Mouse (Mus musculus): ENCODE data around the gene Cracr2a.

The Cracr2a gene

DNA sequence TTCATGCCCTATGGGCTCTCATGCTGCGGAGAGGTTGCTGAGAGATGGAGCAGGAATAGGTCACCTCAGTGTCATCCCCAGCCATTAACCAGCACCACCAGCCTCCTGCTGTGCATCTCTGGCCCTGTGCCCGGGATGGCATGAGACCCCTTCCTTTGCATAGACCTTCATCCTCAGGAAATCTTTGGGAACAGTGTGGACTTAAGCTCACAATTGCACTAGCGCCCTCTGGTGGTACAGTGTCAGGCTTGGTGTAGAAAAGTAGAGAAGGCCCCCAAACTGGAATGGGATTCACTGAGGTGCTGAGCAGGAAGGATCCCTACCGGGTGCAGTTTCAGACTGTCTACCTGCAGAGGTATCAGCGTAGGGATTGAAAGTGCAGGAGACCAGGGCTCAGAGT lies 64.0 kb downstream of the Cracr2a start:
- no peak for DNase-seq (ENCODE audit: low spot score)

DNA sequence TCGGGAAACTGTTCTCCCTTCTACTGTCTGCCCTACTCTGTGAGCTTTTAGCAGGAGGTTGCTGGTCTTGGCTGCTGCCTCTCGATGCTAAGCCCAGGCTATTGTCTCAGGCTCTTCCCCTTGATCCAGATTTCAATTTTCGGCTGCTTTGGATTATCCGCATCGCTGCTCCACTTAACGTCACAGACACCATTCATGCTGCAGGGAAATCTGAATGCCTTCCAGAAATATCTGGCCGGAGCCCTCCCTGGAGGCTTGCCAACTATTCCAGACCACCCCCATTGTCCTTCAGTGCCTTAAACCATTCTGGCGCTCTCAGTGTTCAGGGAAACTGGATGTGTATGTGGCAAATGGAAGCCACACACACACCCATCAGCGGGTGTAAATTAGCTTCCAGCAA lies 66.3 kb downstream of the Cracr2a start:
- DNase-seq (ENCODE audit: low spot score) = no peak

DNA sequence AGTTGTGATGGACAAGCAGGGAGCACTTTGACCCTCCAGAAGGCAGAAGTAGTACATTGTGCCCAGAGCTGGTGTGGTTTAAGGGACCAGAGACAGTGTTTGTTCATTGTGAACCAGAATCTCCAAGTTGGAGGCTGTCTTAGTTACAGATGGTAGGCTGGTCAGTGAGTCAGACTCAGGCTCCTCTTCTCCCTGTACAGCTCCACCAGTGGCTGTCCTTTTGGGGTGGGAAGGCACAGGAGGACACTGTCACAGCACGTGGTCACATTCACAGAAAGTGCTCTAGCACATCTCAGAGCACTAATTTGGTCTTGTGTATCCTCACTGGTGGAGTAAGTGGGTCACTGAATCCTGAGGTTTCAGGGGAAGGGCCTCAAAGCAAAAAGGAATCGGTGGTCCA lies 68.1 kb downstream of the Cracr2a start:
- DNase-seq (ENCODE audit: low spot score) = no peak

DNA sequence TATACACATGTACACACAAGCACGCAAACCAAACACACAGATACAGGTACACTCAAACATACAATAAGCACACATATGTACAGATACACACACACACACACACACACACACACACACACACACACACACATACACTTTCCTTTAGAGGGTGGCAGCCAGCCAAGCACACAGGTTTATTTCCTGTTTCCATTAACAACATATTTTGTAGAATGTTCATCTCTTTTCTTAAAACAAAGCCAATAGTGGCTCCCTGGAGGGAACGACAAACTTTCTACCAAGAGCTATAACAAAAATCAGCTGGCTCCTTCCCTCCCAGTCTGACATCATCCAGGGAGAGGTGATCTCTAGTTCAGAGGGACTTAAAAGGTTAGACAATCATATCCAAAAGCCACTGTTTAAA lies 73.7 kb downstream of the Cracr2a start:
- DNase-seq (ENCODE audit: low spot score) = no peak

DNA sequence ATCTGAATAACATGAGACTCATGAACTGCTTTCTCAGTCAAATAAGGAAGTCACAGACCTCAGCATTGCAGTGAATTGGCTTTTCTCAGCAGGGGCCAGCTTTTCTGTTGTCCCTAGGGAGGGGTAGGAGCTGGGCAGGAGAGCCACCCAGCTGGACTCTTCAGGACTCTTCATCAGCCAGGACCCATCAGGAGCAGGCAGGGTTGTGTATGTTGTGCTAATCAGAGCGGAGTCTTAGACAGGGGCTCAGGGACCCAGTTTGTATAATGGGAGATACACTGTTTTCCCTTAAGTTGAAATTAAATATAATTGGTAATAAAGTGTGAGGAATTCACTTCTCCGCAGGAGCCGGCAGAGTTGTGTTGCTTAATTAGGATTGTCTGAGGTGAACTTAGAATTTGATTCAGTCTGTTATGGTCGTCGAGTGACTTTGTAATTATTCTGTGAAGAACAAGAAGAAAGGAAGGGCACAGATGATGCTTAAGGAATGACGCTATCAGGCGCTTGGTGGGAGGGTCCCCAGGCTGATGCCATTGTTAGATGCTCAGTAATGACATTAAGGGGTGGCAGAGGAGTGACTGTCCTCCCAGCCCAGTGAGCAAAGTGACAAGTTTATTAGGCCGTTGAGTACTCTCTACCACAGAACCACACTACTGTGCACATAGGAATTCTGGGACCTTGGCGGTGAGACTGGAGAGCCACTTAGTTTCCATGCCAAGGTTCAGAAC lies 74.5 kb downstream of the Cracr2a start:
- DNase-seq (ENCODE audit: low spot score) = no peak

DNA sequence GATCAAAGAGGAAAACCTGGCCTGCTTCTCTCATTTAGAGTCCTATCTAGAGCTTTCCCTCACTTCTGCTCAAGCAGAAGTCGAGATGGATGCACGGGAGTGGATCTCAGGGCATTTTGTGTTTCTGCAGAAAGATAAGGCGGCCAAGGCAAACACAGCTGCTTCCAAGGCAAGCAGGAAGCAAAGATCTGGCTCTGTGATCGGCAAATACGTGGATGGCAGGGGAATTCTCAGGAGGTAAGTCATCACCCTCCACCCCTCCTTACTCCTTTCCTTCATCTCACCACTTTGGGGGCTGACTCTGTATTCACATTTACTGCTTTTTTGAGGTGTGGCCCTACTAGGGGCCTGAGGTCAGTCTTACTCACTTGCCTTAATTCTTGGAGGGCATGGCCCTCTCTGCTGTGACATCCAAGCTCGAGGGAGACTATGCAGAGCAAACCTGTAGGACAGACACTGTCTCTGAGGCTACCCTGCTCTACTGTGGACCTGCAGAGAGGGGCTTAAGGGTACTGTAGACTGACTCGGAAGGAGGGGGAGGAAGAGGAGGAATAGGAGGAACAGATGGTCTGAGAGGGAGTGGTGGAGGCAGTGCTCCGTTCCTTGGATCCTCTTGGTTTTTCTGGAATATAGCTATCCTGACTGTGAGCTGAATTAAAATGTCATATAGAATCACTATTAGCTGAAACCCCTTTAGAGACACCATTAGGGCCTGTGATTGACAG lies 80.1 kb downstream of the Cracr2a start:
- no peak for DNase-seq (ENCODE audit: low spot score)

DNA sequence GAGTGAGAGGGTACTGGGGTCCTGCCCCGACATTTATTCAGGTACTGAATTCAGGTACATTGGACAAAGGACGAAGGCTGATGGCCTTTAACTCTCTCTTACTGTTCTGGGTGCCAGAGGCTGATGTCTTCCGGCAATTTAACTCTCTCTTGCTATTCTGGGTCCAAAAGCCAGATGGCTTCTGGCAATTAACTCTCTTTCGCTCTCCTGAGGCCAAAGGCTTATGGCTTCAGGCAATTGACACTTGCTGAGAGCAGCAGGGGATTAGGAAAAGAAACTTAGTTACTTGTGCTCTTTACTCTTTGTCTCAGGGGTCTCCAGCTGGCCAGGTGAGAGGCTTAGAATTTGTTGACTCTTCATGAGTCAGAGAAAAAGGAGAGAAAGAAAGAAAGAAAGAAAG lies 94.8 kb downstream of the Cracr2a start:
- DNase-seq (ENCODE audit: low spot score) = no peak

DNA sequence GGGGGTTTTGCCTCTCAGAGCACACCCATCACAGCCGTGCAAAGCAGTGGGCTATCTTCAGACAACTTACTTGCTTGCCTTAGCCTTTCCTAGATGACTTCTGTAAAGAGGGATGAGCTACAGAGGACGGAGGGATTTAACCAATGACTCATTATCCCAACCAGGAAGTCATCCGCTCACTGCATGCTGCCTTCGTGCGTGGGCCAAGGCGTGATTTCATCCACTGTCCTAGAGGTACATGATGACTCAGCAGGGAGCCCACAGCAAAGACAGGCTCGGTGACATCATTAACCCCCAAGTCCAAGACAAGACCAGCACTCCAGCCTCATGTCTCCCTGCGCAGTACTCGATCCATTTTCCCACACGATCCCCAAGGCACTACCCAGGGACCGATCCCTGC lies 96.0 kb downstream of the Cracr2a start:
- no peak for DNase-seq (ENCODE audit: low spot score)

DNA sequence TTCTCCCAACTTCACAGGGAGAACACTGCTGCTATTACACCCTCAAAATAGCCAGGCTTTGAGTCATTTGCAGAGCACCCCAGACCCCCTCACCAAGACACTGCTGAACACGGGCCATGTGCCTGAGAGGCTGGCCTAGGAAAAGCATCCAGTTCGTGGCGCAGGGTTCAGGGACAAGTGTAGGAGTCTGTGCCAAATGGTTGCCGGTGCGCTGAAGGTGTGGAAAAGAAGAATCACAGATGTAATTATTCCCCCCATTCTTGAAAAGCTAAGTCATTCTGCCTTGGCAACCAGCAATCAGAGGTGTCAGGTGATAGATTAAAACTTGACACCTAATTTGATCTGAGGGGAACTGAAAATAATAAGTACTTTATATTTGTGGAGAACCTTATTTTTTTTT lies 98.3 kb downstream of the Cracr2a start:
- no peak for DNase-seq (ENCODE audit: low spot score)

DNA sequence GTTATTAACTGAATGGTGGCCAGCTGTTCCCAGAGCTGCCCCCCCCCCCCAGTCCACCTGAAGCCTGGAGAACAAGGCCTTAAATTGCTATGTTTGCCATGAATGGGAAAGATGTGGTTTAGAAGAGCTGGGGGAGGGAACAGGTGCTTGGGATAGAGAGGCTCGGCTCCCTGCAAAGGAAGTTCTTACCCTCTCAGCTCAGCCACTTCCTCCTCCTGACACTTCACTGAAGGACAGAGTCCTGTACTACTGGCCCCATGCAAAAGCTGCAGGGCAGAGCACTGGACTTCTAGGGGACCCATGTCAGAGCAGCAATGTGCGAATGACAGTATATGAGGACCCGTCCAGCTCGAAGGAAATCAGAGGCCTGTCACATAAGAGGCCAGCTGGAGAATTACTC lies 98.8 kb downstream of the Cracr2a start:
- DNase-seq (ENCODE audit: low spot score) = no peak

DNA sequence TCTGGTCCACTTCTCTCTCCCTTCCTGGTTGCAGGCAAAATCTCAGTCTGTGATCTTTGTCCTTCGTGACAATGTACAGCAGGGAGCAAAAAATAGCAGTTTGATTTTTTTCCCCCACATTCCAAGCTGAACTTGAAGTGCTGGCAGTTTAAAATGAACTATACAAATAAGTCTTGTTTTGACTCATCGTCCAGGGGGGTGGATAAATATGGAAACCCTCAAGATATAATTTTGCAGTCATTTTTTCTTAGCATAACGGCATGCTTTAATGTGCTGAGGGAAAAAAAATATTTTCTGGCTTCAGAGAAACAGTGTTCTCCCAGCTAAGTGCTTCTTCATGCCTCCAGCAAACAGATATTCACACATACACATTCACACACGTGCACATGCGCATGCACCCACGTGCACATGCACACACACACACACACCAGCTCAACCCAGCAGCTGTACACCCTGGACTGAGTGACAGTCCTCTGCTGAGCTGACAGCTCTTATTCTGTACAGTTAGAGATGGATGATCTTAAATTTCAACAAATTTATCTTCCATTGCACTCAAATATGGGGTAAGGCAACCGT lies 100.7 kb downstream of the Cracr2a start:
- no peak for DNase-seq (ENCODE audit: low spot score)

DNA sequence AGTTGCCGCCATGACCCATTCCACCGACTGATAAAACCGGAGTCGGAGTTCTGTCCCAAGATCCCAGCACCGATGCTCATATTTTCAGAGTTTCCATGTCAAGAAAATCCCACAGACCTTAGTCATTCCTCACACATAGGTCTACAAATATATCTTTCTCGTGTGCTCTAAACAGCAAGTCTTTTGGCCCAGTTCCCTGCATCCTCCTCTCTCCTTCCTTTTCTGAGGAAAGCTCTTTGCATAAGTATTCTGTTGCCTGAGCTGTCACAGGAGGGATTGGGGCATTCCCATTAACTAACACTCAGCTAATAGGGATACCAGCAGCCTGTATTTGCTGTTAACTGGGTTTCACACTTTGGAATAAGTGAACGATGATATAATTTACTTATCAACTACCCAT lies 102.1 kb downstream of the Cracr2a start:
- DNase-seq (ENCODE audit: low spot score) = no peak

DNA sequence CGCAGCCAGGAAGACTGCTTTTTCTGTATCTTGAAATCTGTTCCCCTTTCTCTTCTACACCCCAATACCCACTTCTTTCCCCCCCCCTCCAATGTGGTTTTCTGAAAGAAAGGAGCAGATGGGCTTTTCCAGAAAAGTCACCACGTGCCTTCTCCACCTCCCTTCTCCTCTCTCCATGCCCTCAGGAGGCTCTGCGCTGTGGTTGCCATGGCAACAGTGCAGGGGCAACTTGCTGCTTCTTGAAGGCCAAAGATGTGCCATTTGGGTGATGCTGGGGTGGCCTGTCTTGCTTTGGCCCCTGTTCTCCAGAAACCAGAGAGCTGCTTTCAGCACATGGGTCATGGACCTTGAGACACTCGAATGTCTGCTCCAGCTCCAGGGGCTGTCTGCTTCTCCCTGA lies 108.2 kb downstream of the Cracr2a start:
- DNase-seq (ENCODE audit: low spot score) = no peak

DNA sequence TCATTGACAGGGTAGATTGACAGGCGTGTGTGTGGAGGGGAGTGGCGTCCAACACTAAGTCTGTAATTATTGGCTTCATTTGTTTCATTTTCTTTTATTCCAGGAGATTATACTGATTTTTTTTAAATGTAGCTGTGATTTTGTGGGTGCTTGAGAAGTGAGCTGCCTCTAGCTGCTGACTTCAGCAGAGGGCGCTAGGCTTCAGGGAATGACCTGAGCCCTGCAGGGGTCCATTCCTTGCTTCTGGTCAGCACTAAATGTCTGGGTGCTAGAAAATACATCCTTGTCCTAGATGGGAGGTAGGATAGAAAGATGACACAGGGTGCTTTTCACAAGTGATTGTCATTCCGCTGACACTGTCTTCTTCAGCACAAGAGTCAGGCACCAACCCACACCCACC lies 108.9 kb downstream of the Cracr2a start:
- no peak for DNase-seq (ENCODE audit: low spot score)

DNA sequence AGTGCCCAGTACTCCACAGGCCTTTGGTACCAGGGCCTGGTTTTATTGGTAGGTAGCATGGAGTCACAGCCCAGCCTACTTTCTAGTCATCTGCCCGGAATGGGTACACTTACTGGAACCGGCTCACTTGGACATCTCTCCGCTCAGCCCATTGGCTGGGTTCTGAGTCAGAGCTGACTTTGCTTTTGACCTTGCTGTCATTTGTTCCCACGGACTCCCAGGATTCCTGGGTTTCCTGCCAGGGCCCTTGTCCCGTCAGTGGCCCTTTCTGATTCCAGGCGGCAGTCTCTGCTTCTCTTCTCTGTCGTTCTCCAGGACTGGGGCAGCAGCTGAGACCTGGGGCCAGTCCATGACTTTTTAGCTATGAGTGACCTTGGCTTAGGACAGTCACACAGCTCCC lies 110.9 kb downstream of the Cracr2a start:
- no peak for DNase-seq (ENCODE audit: low spot score)

DNA sequence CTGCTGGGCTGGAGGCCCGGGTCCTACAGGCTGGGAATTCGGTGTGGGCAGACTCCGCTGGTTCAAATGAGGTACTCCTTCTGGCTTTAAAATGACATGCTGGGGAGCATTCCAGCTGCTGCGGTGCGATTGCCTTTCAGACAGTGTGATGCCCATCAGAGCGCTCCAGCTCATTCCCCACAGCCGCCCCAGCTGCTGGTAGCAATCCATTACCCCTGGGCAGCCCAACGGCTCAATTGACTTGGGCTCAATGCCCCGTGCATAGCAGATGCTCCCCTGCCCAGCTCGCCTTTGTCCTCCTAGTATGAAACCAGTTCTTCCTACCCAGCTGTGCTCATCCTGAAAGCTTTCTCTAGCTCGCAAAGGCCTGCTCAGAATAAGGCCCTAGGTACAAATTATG lies 115.7 kb downstream of the Cracr2a start:
- no peak for DNase-seq (ENCODE audit: low spot score)

DNA sequence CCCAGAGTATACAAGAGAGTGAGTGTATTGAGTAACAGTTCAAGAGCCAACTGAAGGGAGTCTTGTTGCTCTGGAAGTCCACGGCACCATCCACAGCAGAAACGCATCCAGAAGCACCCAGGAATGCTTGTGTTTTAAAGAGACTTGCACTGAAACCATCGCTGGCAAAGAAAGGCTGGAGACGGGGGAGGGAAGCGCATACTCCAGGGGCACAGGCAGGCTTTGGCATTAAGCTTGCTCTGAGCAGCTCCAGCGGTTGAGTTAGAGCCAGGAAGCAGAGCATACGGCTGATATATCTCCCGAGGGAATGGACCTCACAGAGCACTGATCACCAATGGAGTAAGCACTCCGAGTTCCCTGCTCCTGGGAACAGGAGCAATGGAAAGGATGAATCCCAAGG lies 117.2 kb downstream of the Cracr2a start:
- no peak for DNase-seq (ENCODE audit: low spot score)

DNA sequence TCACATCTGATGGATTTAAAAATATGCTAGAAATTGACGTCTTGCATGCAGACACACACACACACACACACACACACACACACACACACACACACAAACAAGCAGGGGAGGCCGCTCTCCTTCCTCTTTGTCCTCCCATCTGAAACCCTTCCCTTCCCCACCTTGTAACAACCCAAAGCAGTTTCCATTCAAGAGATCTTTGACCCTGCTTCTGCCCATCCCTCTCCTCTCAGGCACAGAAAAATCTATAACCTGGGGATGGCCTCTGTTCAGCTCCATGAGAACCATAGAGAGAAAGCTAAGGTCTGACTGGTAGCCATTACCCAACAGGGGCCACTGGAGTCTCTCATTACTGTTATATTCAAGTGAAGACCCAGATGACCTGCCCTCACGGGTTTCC lies 117.9 kb downstream of the Cracr2a start:
- DNase-seq (ENCODE audit: low spot score) = no peak

DNA sequence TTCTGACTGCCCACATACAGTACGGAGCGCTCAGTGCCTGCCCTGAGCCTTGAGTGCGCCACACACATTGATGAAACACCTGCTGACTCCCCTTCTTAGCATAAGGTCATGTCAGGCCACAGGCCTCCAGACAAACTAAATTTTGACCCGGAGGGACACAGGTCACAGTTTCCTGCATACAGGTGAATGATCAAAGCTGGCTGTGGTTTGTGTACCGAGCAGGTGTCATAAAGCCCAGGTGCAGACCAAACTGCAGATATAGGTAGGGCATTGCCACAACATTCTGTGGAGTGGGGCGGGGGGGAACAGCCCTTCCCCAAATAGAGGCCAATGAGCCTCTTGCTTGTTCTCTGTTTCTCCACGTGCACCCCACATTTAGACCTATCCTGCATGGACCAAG lies 119.6 kb downstream of the Cracr2a start:
- DNase-seq (ENCODE audit: low spot score) = no peak

DNA sequence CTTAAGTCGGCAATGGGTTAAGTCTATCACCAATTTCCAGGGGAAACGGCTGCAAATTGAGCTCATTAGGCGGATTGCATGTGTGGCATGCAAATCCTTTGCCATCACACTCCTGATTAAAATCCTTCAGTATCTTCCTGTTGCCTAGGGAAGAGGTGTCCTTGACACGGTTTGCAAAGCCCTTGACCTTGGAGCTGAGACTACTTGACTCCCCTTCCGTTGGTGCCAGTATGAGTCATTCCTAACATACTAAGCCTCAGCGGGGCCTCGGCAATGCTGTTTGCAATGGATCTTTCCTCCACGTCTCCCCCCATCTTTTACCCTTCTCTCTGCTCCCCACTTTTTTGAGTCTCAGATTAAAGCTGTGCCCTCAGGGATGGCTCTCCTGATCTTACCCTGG lies 122.4 kb downstream of the Cracr2a start:
- no peak for DNase-seq (ENCODE audit: low spot score)

DNA sequence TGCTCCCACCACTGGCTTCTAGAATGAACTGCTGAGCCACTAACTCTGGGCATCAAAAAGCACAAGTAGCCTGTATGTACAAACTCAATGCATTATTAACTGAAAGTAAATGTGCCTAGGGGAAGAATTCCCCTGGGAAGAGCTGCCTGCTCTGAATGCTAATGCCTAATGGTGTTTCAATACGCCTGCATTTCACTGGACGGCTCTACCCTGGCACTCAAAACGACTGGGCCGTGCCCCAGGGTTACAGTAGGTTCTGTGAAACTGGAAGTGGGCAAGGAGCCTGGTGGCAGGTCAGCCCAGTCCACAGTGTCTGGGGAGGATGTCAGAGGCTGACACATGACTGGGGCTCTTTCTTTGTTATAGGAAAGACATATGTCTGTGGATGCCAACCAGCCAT lies 123.8 kb downstream of the Cracr2a start:
- DNase-seq (ENCODE audit: low spot score) = no peak

DNA sequence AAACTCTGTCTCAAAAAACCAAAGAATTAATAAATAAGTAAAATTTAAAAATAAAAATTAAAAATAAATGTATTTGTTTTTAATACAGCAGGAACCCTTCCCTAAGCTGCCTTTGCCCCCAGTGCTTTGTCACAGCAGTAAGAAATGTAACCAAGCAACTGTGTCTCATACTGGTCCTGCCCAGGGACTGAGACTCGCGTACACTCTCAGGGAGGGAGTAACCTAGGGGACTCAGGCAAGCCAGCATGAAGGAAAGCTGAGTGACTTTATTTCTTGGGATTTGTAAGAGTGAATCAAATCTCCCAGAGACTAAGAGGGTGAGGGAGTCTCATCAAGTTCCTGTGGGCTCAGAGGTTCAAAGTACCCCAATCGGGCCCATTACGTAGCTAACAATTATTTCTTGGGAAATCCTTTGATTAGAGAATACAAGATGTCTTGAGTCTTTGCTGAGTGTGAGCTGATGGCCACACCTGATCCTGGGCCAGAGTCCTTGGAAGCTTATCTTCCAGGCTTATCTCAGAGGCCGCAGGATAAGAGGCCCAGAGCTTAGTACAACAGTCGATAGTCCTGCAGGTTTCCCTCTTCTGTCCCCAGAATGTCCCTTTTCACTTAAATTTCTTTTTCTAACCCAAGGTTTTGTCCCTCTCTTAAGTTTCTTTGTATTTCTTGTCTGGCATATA lies 126.2 kb downstream of the Cracr2a start:
- DNase-seq (ENCODE audit: low spot score) = no peak

DNA sequence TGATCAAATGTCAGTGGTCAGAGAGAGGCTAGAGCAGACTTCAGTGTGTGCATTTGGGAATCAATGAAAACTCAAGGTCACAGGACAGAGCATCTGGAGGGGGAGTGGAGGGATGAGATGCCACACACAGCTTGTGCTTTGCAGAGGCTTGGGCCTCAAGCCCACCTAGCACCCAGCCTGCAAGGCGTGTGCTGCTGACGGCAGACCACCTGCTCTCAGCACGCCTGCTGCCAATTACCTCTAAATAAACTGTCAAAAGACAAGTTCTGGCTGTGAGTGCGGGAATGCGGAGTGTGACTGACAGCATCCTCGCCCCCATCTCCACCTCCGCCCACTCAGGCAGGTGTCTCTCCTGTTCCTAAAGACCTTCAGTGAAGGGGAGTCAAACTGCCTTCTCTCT lies 131.2 kb downstream of the Cracr2a start:
- DNase-seq (ENCODE audit: low spot score) = no peak

All from urinary bladder, postnatal 10 days (tissue).